Mouse (Mus musculus) forebrain, embryonic 10.5 days (tissue): ENCODE results near the gene Ifi214. TPM values are rescaled to one million over a fixed set of nuclear protein-coding genes. Genes with fewer than 3 reads are reported as not detected.

ENCODE experiments used
- microRNA-seq: library from miRNA; unstranded; fragments of <30 nt; microRNA quantifications from one replicate; pipeline ENCODE4, GENCODE M21; 2017
- polyA plus RNA-seq: library from polyadenylated mRNA; unstranded; fragments of >200 nt; fragmentation: Nextera tagmentation; extraction: Ambion mirVana; gene quantifications from 2 replicates; pipeline ENCODE4 v1.2.1, GENCODE M21; 2016

The Ifi214 gene
- polyA plus RNA-seq, 1 experiment from 2014 or later, result not detected

Small RNA genes within 50 kb of the gene (microRNA-seq; reads per million reads assigned to microRNA genes)
- not detected for gene Gm44481

Other genes starting within 250 kb of the Ifi214 start
- gene Ackr1, start 202.2 kb downstream of the Ifi214 start, polyA plus RNA-seq, result 0.95 and 1.1 TPM in 2 replicates
- gene Aim2, start 185.1 kb downstream of the Ifi214 start, polyA plus RNA-seq, result 4.8 and 6.4 TPM in 2 replicates
- 1.6 and 1.9 TPM in 2 replicates for gene Cadm3, start 168.3 kb downstream of the Ifi214 start, polyA plus RNA-seq
- not detected in 2 replicates for gene Ifi206, start 44.9 kb downstream of the Ifi214 start, polyA plus RNA-seq
- not detected in 2 replicates for gene Ifi213, start 63.3 kb upstream of the Ifi214 start, polyA plus RNA-seq
- not detected in 2 replicates for gene Ifi209, start 95.0 kb upstream of the Ifi214 start, polyA plus RNA-seq
- not detected in 2 replicates for gene Ifi208, start 137.7 kb upstream of the Ifi214 start, polyA plus RNA-seq
- gene Ifi207, start 205.8 kb upstream of the Ifi214 start, polyA plus RNA-seq, result 0.06 and 0.14 TPM in 2 replicates
- 0.30 and 0.37 TPM in 2 replicates for gene Ifi204, start 231.0 kb upstream of the Ifi214 start, polyA plus RNA-seq